Mouse (Mus musculus): ENCODE data around the gene Recql5.

The Recql5 gene

DNA sequence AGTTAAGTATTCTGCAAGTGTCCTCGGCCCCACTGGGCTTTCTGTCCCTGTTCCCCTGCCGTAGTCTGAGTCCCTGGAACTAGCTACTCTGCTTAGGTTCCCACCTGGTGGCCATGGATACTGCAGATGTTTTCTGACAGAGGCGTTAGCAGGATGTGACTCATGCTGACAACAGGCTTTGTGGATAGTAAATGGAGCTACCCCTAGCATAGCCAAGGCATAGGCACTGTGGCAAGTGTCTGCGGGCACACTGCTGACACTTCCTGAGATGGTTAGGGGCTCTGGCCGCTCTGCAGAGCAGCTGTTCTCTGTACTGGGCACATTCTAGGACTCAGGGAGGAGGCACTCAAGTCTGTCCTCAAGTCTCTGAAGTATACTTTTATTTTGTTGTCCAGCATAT, 21.4 kb upstream of the Recql5 start:
- ChIA-PET POLR2A (interaction anchor here in 3 of 4 experiments (0.5 to 8.2 kb wide), 24 partner anchors 8 to 543 kb away, joined by 3 to 98 read pairs (median 4); partner anchors contain the start of genes Itgb4 (in 2 of the 3), Galk1 (in 1 of the 3), Recql5 (in 1 of the 3) and Sap30bp (in 1 of the 3)), CTCF (interaction anchor here in 3 of 4 experiments (0.5 to 1.5 kb wide), 8 partner anchors 8 to 17 kb away, joined by 3 to 10 read pairs (median 4); no protein-coding TSS in a partner anchor)

DNA sequence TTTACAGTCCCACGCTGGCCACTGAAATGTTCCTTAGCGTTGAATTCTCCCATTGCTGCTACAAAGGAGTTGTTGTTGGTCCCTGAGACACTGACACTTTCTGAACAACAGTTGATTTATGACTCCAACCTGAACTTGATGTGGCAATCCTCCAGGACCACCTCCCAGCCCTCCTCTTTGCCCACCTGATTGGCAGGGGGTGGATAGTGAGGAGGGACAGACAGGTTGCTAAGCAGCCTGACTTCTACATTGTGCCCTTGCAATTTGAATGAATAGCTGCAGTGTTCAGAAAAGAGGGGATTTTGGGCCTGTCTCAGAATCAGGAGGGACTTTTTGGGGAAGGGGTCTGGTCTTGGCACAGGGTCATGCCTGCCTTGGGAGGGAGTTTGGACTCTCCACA, 17.4 kb upstream of the Recql5 start:
- ChIA-PET CTCF (interaction anchor here in 2 of 4 experiments (0.8 to 1.7 kb wide), 3 partner anchors 11 to 91 kb away, joined by 3 to 5 read pairs (median 3); no protein-coding TSS in a partner anchor), POLR2A (interaction anchor here in 3 of 4 experiments (1.4 to 12.1 kb wide), 8 partner anchors 8 to 74 kb away, joined by 4 to 124 read pairs (median 5); no protein-coding TSS in a partner anchor)

DNA sequence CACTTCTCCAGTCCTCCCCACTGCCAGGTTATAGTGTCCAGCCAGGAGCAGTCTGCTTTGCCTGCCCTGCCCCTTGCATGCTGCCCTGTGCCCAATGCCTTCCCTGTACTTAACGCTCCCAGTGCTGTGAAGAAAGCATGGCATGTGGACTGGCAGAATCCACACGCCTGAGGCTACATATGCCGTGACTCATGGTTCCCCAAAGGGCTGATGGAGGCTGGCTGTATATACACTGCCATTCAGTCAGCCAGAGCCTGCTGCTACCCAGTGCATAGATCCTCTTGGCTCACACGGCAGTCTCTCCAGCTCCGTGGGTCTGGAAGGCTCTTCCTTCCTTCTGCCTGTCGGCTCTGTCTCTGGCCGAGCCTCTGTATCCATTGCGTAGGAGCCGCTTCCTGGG, 15.0 kb upstream of the Recql5 start:
- ChIA-PET CTCF (interaction anchor here in 2 of 4 experiments (0.6 to 2.9 kb wide), 6 partner anchors 9 to 234 kb away, joined by 3 to 19 read pairs (median 5); partner anchors contain the start of gene Mrpl38 (in 1 of the 2)), POLR2A (interaction anchor here in 3 of 4 experiments (1.0 to 12.1 kb wide), 21 partner anchors 9 to 115 kb away, joined by 3 to 124 read pairs (median 12); partner anchors contain the start of genes Itgb4 (in 1 of the 3), Recql5 (in 1 of the 3) and Sap30bp (in 1 of the 3))

DNA sequence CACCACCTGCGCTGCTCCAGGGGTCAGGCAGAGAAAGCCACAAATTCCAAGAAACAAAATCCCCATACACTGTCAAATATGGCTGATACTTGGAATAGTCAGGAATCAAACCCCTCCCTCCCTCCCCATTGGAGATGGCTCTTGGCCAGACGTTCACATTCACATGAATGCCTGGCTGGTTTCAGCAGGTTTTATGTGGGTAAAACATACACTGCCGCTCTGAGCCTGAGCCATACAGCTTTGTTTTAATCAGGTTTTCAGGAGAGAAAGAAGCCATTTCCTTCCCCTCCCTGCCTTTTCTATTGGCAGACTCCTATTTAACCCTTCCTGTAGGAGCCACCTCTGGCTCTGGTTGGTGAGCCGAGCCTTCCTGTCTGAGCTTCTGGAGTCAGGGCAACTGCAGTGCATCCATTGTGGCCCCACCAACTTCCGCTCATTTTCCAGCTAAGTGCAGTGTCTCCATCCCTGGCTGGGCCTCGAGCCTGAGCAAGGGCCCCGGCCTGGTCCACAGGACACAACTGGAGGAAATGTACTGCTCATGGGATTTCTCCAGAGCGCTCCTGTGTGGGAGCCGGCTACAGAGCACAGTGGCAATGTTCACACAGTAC, 13.0 kb upstream of the Recql5 start:
- ChIA-PET CTCF (interaction anchor here in 3 of 4 experiments (0.6 to 2.4 kb wide), 11 partner anchors 9 to 165 kb away, joined by 3 to 11 read pairs (median 4); partner anchors contain the start of gene Itgb4 (in 1 of the 3)), POLR2A (interaction anchor here (0.5 to 12.1 kb wide), 42 partner anchors 8 to 580 kb away, joined by 3 to 124 read pairs (median 6); partner anchors contain the start of genes Galk1 (in 2 of the 4), Recql5 (in 1 of the 4) and Sap30bp (in 1 of the 4))

DNA sequence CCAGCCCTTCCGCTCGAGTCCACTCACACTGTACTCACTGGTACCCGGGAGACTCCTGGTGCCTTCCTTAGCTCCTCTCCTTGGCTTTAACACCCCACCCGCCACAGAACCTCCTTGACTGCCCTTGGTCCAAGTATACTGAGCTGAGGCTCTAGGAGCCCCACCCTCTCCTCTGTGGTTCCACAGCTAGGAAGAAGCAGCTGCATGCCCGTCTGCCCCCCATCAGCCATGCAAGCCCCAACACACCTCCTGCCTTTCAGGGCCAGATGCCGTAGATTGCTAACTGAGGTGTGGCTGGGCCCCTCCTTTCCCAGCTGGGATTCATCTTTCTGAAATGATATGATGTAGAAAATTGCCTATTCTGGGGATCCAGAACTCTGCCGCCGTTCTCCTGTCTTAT, 12.0 kb upstream of the Recql5 start:
- POLR2A ChIA-PET = interaction anchor here (0.6 to 12.1 kb wide), 55 partner anchors 9 to 359 kb away, joined by 3 to 124 read pairs (median 7); partner anchors contain the start of genes Galk1 (in 3 of the 4), Itgb4 (in 3 of the 4), Recql5 (in 3 of the 4) and Sap30bp (in 3 of the 4)
- CTCF ChIA-PET = interaction anchor here (0.5 to 2.4 kb wide), 17 partner anchors 25 to 1407 kb away, joined by 3 to 11 read pairs (median 4); partner anchors contain the start of gene Itgb4 (in 1 of the 4)

DNA sequence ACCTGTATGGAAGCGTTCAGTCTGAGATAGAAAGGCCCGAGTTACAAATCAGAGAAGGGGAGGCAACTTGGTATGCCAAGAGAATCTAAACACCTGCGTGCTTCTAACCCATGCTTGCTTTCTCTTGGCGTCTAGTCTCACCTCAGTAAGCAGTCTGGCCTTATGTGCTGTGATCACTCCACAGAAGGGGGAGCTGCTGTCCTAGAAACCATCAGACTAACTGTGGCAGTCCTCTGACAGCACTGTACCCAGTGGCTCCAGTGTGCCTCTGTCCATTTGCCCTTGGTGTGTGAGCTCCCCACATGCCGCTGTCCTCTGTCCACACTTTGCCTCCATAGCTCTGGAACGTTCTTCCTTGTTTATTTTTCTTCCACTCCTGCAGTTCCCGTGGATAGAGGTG, 8.7 kb upstream of the Recql5 start:
- CTCF ChIA-PET = interaction anchor here in 3 of 4 experiments (0.5 to 4.9 kb wide), 18 partner anchors 9 to 837 kb away, joined by 3 to 60 read pairs (median 4); partner anchors contain the start of genes Mrpl38 (in 1 of the 3), Recql5 (in 1 of the 3) and Sap30bp (in 1 of the 3)

DNA sequence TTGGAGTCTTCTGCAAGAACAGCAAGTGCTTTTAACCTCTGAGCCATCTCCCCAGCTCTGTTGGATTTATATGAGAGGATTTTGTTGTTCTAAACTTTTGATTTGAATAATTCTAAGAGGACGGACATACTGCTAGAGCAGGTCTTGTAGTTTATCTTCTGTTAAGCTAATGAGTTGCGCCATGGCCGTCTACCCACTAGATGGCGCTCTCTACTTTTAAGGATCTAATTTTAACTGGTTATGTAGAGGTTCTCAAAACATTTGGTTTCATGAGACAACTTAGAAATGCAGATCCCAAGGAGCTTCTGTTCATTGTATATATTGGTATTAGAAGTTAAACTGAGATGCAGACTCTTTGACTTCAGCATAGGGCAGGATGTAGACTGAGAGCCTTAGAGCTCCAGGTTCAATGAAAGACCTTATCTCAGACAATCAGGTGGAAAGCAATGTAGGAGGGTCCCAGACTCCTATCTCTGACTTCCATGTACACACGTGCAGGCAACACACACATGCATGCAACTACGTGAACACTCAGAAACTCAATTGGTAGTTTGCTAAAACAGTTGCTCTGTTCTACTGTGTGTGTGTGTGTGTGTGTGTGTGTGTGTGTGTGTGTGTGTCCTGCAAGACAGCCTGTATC, 6.5 kb upstream of the Recql5 start:
- ChIA-PET POLR2A (interaction anchor here (0.5 to 8.9 kb wide), 61 partner anchors 6 to 427 kb away, joined by 3 to 92 read pairs (median 4); partner anchors contain the start of genes Galk1 (in 4 of the 4), Itgb4 (in 2 of the 4), Mif4gd (in 1 of the 4) and Smim5 (in 1 of the 4)), CTCF (interaction anchor here (0.5 to 4.9 kb wide), 103 partner anchors 9 to 1292 kb away, joined by 3 to 60 read pairs (median 4); partner anchors contain the start of genes Galk1 (in 3 of the 4), Itgb4 (in 3 of the 4), Smim5 (in 3 of the 4) and Smim6 (in 2 of the 4))

More for the DNA sequence above, 8.7 kb upstream of the Recql5 start:
- POLR2A ChIA-PET = interaction anchor here (1.0 to 12.1 kb wide), 20 partner anchors 6 to 243 kb away, joined by 3 to 124 read pairs (median 8); partner anchors contain the start of genes Galk1 (in 2 of the 4), Recql5 (in 2 of the 4), Sap30bp (in 2 of the 4) and Itgb4 (in 1 of the 4)

DNA sequence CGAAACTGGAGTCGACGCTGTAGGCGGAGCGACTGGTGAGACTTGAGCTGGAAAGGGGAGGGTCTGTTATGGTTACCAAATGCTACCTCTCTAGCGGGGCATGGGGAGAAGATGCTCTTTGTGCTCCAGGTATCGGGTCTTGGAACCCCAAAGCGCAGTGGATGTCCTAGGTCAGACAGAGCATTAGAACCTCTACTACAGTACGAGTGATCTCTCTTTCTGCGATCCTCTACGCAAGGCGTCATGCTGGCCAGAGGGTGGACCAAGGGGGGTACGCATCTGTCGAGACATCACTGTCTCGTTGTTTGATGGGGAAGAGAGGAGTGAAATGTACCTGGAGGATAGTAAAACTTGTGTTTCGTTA, 452 bp upstream of the Recql5 start:
- ChIA-PET POLR2A (interaction anchor here in 3 of 4 experiments (0.5 to 8.9 kb wide), 46 partner anchors 8 to 419 kb away, joined by 3 to 92 read pairs (median 4); partner anchors contain the start of genes Galk1 (in 1 of the 3), Itgb4 (in 1 of the 3), Jpt1 (in 1 of the 3) and Mif4gd (in 1 of the 3)), CTCF (interaction anchor here in 3 of 4 experiments (0.7 to 1.6 kb wide), 7 partner anchors 8 to 205 kb away, joined by 3 to 5 read pairs (median 3); partner anchors contain the start of gene Mrpl38 (in 1 of the 3))

DNA sequence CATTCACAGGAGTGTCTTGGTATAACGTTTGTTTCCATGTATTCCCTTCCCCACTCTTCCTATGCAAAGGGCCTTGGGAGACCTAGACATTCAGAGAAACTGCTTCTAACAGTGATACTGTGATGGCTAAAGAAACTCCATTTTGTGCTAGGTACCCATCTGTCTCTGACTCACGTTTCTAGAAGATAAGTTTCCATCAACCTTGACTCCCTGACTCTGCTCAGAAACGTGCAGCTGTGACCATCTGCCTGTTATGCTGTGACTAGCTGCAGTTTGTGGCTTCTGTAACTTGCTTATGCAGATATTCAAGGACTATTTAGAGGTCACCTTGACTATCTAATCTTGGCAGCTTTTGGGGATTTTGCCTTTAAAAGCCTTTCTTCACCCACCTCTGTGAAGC, 2.0 kb downstream of the Recql5 start:
- POLR2A ChIA-PET = interaction anchor here in 2 of 4 experiments (0.6 to 5.0 kb wide), 4 partner anchors 10 to 638 kb away, joined by 4 to 51 read pairs (median 8); no protein-coding TSS in a partner anchor
- CTCF ChIA-PET = interaction anchor here in 2 of 4 experiments (0.6 to 1.7 kb wide), 3 partner anchors 8 to 170 kb away, joined by 3 to 11 read pairs (median 5); no protein-coding TSS in a partner anchor

DNA sequence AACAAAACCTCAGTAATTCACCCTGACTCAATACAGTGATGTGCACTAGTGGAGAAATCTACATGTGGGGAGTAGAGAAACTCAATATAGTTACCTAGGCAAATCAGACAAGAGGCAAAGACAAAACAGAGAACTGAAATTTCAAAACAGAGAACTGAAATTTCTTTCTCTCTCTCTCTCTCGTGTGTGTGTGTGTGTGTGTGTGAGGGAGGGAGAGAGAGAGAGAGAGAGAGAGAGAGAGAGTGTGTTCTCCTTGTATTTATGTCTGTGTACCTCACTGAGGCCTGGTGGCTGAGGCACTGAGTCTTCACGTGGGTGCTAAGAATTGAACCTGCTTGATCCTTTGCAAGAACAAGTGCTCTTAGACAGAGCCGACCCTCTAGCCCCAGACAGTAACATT, 3.5 kb downstream of the Recql5 start:
- ChIA-PET POLR2A (interaction anchor here in 1 of 4 experiments (2.2 kb wide), 1 partner anchor 20 kb away, joined by 4 read pairs; no protein-coding TSS in a partner anchor), CTCF (interaction anchor here in 3 of 4 experiments (0.6 to 1.7 kb wide), 4 partner anchors 10 to 31 kb away, joined by 3 to 7 read pairs (median 4); no protein-coding TSS in a partner anchor)

DNA sequence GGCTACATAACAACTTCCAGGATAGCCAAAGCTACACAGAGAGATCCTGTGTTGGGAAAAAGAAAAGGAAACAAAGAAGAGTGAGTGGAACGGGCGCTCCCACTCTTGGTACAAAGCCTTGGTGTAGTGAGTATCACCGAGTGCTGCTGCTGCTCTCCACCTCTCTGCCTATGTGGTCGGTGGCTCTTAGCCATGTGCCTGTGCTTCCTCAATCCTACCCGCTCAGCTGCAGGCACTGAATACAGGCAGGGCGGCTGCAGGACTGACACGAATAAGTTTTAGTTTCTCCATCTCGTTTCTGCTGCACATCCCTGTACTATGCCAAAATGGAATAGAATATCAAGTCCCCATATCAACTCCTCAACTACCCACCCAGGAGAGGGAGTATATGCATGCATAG, 4.2 kb downstream of the Recql5 start:
- ChIA-PET POLR2A (interaction anchor here in 2 of 4 experiments (0.5 to 2.2 kb wide), 6 partner anchors 8 to 83 kb away, joined by 3 to 6 read pairs (median 4); partner anchors contain the start of gene Galk1 (in 1 of the 2)), CTCF (interaction anchor here in 3 of 4 experiments (0.6 to 1.5 kb wide), 6 partner anchors 10 to 79 kb away, joined by 4 to 8 read pairs (median 4); no protein-coding TSS in a partner anchor)

DNA sequence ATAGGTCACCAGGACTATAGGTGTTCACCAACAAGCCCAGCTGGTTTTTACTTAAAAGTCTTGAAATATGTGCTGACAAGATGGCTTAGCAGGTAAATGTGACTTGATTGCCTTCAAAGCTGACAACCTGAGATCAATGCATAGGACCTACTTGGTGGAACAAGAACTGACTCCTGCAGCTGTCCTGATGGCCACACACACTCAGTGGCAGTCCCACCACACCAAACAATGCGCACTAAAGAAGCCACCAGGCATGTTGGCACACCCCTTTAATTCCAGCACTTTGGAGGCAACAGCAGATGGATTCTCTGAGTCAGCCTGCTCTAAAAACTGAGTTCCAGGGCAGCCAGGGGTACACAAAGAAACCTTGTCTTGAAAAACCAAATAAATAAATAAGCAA, 11.3 kb downstream of the Recql5 start:
- ChIA-PET POLR2A (interaction anchor here in 1 of 4 experiments (0.7 kb wide), 1 partner anchor 18 kb away, joined by 3 read pairs; no protein-coding TSS in a partner anchor), CTCF (interaction anchor here in 1 of 4 experiments (0.7 to 1.7 kb wide), 2 partner anchors 18 to 23 kb away, joined by 3 to 5 read pairs; no protein-coding TSS in a partner anchor)

DNA sequence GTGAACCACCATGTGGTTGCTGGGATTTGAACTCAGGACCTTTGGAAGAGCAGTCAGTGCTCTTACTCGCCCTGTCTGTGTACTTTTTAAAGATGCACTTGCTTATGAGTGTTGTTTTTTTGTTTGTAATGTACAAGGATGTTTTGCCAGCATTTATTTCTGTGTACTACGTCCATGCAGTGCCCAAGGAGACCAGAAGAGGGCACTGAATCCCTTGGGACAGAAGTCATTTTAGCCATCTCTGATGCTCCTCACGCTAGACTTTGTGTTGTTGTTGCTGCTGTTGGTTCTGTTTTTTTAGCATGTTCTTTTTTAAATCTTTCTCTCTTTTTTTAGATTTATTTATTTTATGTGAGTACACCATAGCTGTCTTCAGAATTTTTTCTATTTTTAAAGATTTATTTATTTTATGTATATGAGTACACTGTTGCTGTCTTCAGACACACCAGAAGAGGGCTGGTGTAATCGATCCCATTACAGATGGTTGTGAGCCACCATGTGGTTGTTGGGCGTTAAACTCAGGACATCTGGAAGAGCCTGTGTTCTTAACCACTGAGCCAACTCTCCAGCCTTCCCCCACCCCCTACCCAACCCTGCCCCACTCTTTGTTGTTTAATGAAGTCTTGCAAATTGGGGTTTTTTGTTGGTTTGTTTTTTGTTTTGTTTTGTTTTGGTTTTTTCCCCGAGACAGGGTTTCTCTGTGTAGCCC, 13.0 kb downstream of the Recql5 start:
- ChIA-PET POLR2A (interaction anchor here in 2 of 4 experiments (1.0 to 1.4 kb wide), 4 partner anchors 8 to 104 kb away, joined by 3 to 5 read pairs (median 4); partner anchors contain the start of genes Recql5 (in 1 of the 2), Sap30bp (in 1 of the 2) and Smim6 (in 1 of the 2)), CTCF (interaction anchor here in 2 of 4 experiments (0.6 to 1.2 kb wide), 14 partner anchors 15 to 365 kb away, joined by 3 to 11 read pairs (median 4); partner anchors contain the start of genes Galk1 (in 1 of the 2) and Smim5 (in 1 of the 2))

DNA sequence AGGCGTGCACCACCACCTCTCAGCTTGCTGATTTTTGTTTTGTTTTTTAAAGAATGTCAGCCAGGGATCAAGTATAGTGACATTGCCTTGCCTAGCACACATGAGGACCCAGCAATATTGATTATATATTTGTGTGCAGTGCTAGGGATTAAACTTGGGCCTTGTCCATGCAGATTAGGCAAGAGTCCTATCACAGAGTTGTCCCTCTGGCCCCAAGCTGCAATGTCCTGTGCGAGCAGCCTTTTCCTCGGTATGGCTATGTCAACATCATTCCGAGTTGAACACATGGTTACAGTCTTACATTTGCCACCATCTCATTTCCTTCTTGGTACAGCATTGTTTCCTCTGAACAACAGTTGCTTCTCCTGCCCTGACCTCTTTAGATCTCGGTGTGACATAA, 14.2 kb downstream of the Recql5 start:
- POLR2A ChIA-PET = interaction anchor here in 1 of 4 experiments (0.5 kb wide), 1 partner anchor 18 kb away, joined by 3 read pairs; no protein-coding TSS in a partner anchor
- CTCF ChIA-PET = interaction anchor here in 2 of 4 experiments (0.5 to 1.2 kb wide), 2 partner anchors 38 to 48 kb away, joined by 3 to 6 read pairs; no protein-coding TSS in a partner anchor

DNA sequence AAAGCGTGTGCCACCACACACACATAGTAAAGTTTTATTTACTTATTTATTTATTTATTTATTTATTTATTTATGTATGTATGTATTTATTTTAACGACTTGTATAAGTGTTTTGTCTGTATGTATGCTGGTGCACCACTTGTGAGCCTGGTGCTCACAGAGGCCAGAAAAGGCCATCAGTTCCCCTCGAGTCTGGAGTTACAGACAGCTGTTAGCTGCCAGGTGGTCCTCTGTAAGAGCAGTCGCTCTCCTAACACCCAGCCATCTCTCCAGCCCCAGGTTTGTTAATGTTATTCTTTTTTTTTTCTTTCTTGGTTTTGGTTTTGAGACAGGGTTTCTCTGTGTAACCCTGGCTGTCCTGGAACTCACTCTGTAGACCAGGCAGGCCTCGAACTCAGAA, 14.6 kb downstream of the Recql5 start:
- ChIA-PET CTCF (interaction anchor here in 2 of 4 experiments (0.5 to 1.2 kb wide), 2 partner anchors 38 to 49 kb away, joined by 3 to 6 read pairs; no protein-coding TSS in a partner anchor), POLR2A (interaction anchor here in 3 of 4 experiments (0.5 to 0.7 kb wide), 3 partner anchors 12 to 21 kb away, joined by 3 to 4 read pairs (median 3); no protein-coding TSS in a partner anchor)

DNA sequence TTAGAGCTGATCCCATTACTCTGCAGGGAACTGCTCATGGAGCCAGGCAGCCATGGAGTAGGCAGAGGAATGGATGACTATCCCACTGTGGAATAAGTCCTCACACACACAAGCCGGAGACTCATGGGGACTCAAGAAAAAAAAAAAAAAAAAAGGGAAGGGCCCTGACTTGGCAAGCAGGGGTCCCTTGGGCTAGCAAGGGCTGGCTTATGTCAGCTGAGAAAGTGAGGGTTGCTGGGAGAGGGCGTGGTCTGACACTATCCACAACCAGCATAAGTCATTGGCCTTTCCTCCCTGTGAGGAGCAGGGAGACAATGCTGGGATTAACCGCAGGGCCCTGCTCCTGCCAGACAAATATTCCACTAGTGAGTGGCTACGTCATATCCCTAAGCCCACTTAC, 16.7 kb downstream of the Recql5 start:
- ChIA-PET CTCF (interaction anchor here in 3 of 4 experiments (0.5 to 1.9 kb wide), 7 partner anchors 8 to 535 kb away, joined by 3 to 9 read pairs (median 4); partner anchors contain the start of genes Cdr2l (in 1 of the 3) and Itgb4 (in 1 of the 3)), POLR2A (interaction anchor here in 3 of 4 experiments (0.6 to 2.8 kb wide), 13 partner anchors 11 to 108 kb away, joined by 3 to 12 read pairs (median 4); partner anchors contain the start of genes Recql5 (in 2 of the 3), Sap30bp (in 2 of the 3), Caskin2 (in 1 of the 3) and Smim5 (in 1 of the 3))

All from embryonic stem cell, embryonic (primary cell).